Mouse (Mus musculus): ENCODE measurements at regions not wholly inside any gene's neighbourhood (a gene's known extent, or its start where the extent isn't known, plus 50 kb on each side); places are given as distances from the start of the nearest gene placed in this dataset.

GRCm38 (mm10) chr16:5651551-5651950 lies 233.6 kb upstream of the Rbfox1 start:
- TF ChIP-seq POLR2A (IDR thresholded peaks at IDR 0.05; ENCODE audit: control insufficient read depth, extremely low read depth, insufficient read depth, low read length, poor library complexity): no peak
- no peak for TF ChIP-seq CTCF (IDR thresholded peaks at IDR 0.05; ENCODE audit: borderline replicate concordance, control insufficient read depth, extremely low read depth, insufficient read depth, low read length, poor library complexity)
